Mouse (Mus musculus) embryonic facial prominence, embryonic 13.5 days (tissue): Measurements from ENCODE around the gene Spata25. TPM values are rescaled to one million over a fixed set of nuclear protein-coding genes. Genes with fewer than 3 reads are reported as not detected.
A peak's percentile ranks its signal among the peaks of the same experiment; 100 is the strongest.

Experiments used
- ATAC-seq: fragments of 200-750 bp; cut with Nextera tagmentation; 2 replicates; pipeline ENCODE4 v1.8.0; 2017; ENCODE audit warnings: low read depth; ENCODE audit not compliant: insufficient number of reproducible peaks, insufficient read depth, low FRiP score, low TSS enrichment
- H3K27ac ChIP-seq: fragments of 300-500 bp; sonication (generic); 2 replicates; pipeline ENCODE4 v1.5.1; 2015; ENCODE audit warnings: moderate library complexity, mild to moderate bottlenecking, inconsistent platforms
- H3K27me3 ChIP-seq: fragments of 300-500 bp; sonication (generic); 2 replicates; pipeline ENCODE4 v1.6.1; 2015; ENCODE audit warnings: mild to moderate bottlenecking, inconsistent platforms
- H3K36me3 ChIP-seq: fragments of 300-500 bp; sonication (generic); 2 replicates; pipeline ENCODE4 v1.6.1; 2015; ENCODE audit warnings: mild to moderate bottlenecking, inconsistent platforms
- H3K4me1 ChIP-seq: fragments of 300-500 bp; sonication (generic); 2 replicates; pipeline ENCODE4 v1.6.1; 2015; ENCODE audit warnings: inconsistent platforms
- H3K4me2 ChIP-seq: fragments of 300-500 bp; sonication (generic); 2 replicates; pipeline ENCODE4 v1.6.1; 2015; ENCODE audit warnings: moderate library complexity, mild to moderate bottlenecking, inconsistent platforms
- H3K4me3 ChIP-seq: fragments of 300-500 bp; sonication (generic); 2 replicates; pipeline ENCODE4 v1.5.1; 2015; ENCODE audit warnings: mild to moderate bottlenecking, inconsistent platforms
- H3K9ac ChIP-seq: fragments of 300-500 bp; sonication (generic); 2 replicates; pipeline ENCODE4 v1.6.1; 2015; ENCODE audit warnings: mild to moderate bottlenecking, inconsistent platforms
- H3K9me3 ChIP-seq: fragments of 300-500 bp; sonication (generic); 2 replicates; pipeline ENCODE4 v1.6.1; 2016; ENCODE audit warnings: inconsistent platforms
- WGBS: fragments of 180-500 bp; shearing (Covaris S2); methylation state at CpG from one replicate; pipeline ENCODE4 v1.1.7; 2015; ENCODE audit warnings: mixed read lengths; 5-methylcytosine and 5-hydroxymethylcytosine counted together
- polyA plus RNA-seq: library from polyadenylated mRNA; unstranded; fragments of >200 nt; fragmentation: Nextera tagmentation; extraction: Ambion mirVana; gene quantifications from 2 replicates; pipeline ENCODE4 v1.2.1, GENCODE M21; 2015

Spata25 gene
- polyA plus RNA-seq, 1 experiment from 2014 or later, result not detected

GRCm38 (mm10) chr2:164787779-164788178, 40.6 kb downstream of the Spata25 start:
- 65% methylated on average over 10 of the region's 10 CpGs for WGBS
- no peak for ATAC-seq
- Histone ChIP-seq H3K4me3 (no peak overlapping the region), H3K27ac (no peak overlapping the region), H3K4me2 (peak overlapping the region; percentile 18), H3K9ac (no peak overlapping the region), H3K4me1 (peaks cover 35% of the 10 kb centered on the region), H3K36me3 (peaks cover 32% of the 10 kb centered on the region), H3K27me3 (no peaks in the 10 kb centered on the region), H3K9me3 (no peaks in the 10 kb centered on the region)

- Histone ChIP-seq H3K4me2 (peak overlapping the region; percentile 89), H3K27ac (no peak overlapping the region), H3K36me3 (peaks cover 25% of the 10 kb centered on the region), H3K27me3 (no peaks in the 10 kb centered on the region), H3K4me1 (peaks cover 35% of the 10 kb centered on the region), H3K9me3 (no peaks in the 10 kb centered on the region), H3K9ac (peak overlapping the region; percentile 85), H3K4me3 (peak overlapping the region; percentile 72)
- WGBS, result 82% methylated on average over 3 of the region's 3 CpGs
- no peak for ATAC-seq
Measured at GRCm38 (mm10) chr2:164787032-164787431, 41.3 kb downstream of the Spata25 start.

GRCm38 (mm10) chr2:164786388-164786885, 41.9 kb downstream of the Spata25 start:
- peaks cover 35% of the 10 kb centered on the region for H3K4me1 ChIP-seq
- peak overlapping the region; percentile 72 for H3K4me3 ChIP-seq
- no peak for ATAC-seq
- H3K36me3 ChIP-seq, result peaks cover 19% of the 10 kb centered on the region
- H3K27ac ChIP-seq, result peak overlapping the region; percentile 84; the same call in 1 of the 2 replicates
- peak overlapping the region; percentile 89 for H3K4me2 ChIP-seq
- H3K27me3 ChIP-seq, result no peaks in the 10 kb centered on the region
- H3K9ac ChIP-seq, result peak overlapping the region; percentile 85
- H3K9me3 ChIP-seq, result no peaks in the 10 kb centered on the region
- 11% methylated on average over 15 of the region's 15 CpGs for WGBS

- Histone ChIP-seq H3K4me3 (peak within 1 kb of the TSS; percentile 72), H3K4me2 (peak within 1 kb of the TSS; percentile 89), H3K27ac (peak within 1 kb of the TSS; percentile 84), H3K9ac (peak within 1 kb of the TSS; percentile 85), H3K9me3 (no peaks in the 10 kb centered on the region), H3K36me3 (peaks cover 12% of the 10 kb centered on the region), H3K27me3 (no peaks in the 10 kb centered on the region), H3K4me1 (peaks cover 35% of the 10 kb centered on the region)
- WGBS, result under 1% methylated on average over 86 of the region's 89 CpGs
- ATAC-seq, result peak; percentile 87
Measured at GRCm38 (mm10) chr2:164785481-164786387, 42.6 kb downstream of the Spata25 start, which contains the start of gene Snx21. Snx21 (plus strand) TSS chr2:164785823.

- Histone ChIP-seq H3K9ac (peak overlapping the region; percentile 85), H3K4me3 (peak overlapping the region; percentile 72), H3K27ac (peak overlapping the region; percentile 84), H3K36me3 (peaks cover 8% of the 10 kb centered on the region), H3K4me2 (peak overlapping the region; percentile 89), H3K9me3 (no peaks in the 10 kb centered on the region), H3K4me1 (peaks cover 35% of the 10 kb centered on the region), H3K27me3 (no peaks in the 10 kb centered on the region)
- ATAC-seq, result no peak
- WGBS, result 9% methylated on average over 7 of the region's 7 CpGs
Measured at GRCm38 (mm10) chr2:164784869-164785420, 43.4 kb downstream of the Spata25 start.

- no peak overlapping the region for H3K4me3 ChIP-seq
- H3K36me3 ChIP-seq, result peaks cover 7% of the 10 kb centered on the region
- no peaks in the 10 kb centered on the region for H3K27me3 ChIP-seq
- no peak overlapping the region for H3K4me2 ChIP-seq
- no peaks in the 10 kb centered on the region for H3K9me3 ChIP-seq
- H3K4me1 ChIP-seq, result peaks cover 35% of the 10 kb centered on the region
- ATAC-seq, result no peak
- WGBS, result 77% methylated on average over 7 of the region's 7 CpGs
- no peak overlapping the region for H3K9ac ChIP-seq
- no peak overlapping the region for H3K27ac ChIP-seq
Measured at GRCm38 (mm10) chr2:164783926-164784581, 44.3 kb downstream of the Spata25 start.

GRCm38 (mm10) chr2:164781876-164782275, 46.5 kb downstream of the Spata25 start:
- no peak overlapping the region for H3K4me3 ChIP-seq
- H3K36me3 ChIP-seq, result no peaks in the 10 kb centered on the region
- no peak overlapping the region for H3K4me2 ChIP-seq
- H3K27ac ChIP-seq, result no peak overlapping the region
- H3K4me1 ChIP-seq, result peaks cover 17% of the 10 kb centered on the region
- H3K9me3 ChIP-seq, result no peaks in the 10 kb centered on the region
- H3K9ac ChIP-seq, result no peak overlapping the region
- WGBS, result 77% methylated on average over 4 of the region's 4 CpGs
- no peaks in the 10 kb centered on the region for H3K27me3 ChIP-seq
- ATAC-seq, result no peak

- no peaks in the 10 kb centered on the region for H3K27me3 ChIP-seq
- H3K36me3 ChIP-seq, result no peaks in the 10 kb centered on the region
- peaks cover 2% of the 10 kb centered on the region for H3K4me1 ChIP-seq
- no peak within 1 kb of the TSS for H3K27ac ChIP-seq
- H3K4me2 ChIP-seq, result no peak within 1 kb of the TSS
- ATAC-seq, result no peak
- H3K9me3 ChIP-seq, result no peaks in the 10 kb centered on the region
- H3K9ac ChIP-seq, result no peak within 1 kb of the TSS
- no peak within 1 kb of the TSS for H3K4me3 ChIP-seq
- 65% methylated on average over 8 of the region's 8 CpGs for WGBS
Measured at GRCm38 (mm10) chr2:164779481-164780086, 48.8 kb downstream of the Spata25 start, which contains the start of gene Tnnc2. Tnnc2 (minus strand) TSS chr2:164779967.

- Histone ChIP-seq H3K4me2 (no peak overlapping the region), H3K36me3 (no peaks in the 10 kb centered on the region), H3K9me3 (no peaks in the 10 kb centered on the region), H3K27me3 (no peaks in the 10 kb centered on the region), H3K27ac (no peak overlapping the region), H3K4me1 (no peaks in the 10 kb centered on the region), H3K9ac (no peak overlapping the region), H3K4me3 (no peak overlapping the region)
- ATAC-seq, result no peak
- WGBS, result 80% methylated on average over 7 of the region's 7 CpGs
Measured at GRCm38 (mm10) chr2:164778809-164779208, 49.5 kb downstream of the Spata25 start.

- 94% methylated on average over 11 of the region's 11 CpGs for WGBS
- Histone ChIP-seq H3K9ac (no peak overlapping the region), H3K36me3 (0 out of 2 replicates have a peak, but pooled peaks cover under 1% of the 10 kb centered on the region), H3K27ac (no peak overlapping the region), H3K4me3 (no peak overlapping the region), H3K4me1 (no peaks in the 10 kb centered on the region), H3K4me2 (no peak overlapping the region), H3K9me3 (no peaks in the 10 kb centered on the region), H3K27me3 (no peaks in the 10 kb centered on the region)
- no peak for ATAC-seq
Measured at GRCm38 (mm10) chr2:164778015-164778287, 50.4 kb downstream of the Spata25 start.
